In the genomic region with DNA sequence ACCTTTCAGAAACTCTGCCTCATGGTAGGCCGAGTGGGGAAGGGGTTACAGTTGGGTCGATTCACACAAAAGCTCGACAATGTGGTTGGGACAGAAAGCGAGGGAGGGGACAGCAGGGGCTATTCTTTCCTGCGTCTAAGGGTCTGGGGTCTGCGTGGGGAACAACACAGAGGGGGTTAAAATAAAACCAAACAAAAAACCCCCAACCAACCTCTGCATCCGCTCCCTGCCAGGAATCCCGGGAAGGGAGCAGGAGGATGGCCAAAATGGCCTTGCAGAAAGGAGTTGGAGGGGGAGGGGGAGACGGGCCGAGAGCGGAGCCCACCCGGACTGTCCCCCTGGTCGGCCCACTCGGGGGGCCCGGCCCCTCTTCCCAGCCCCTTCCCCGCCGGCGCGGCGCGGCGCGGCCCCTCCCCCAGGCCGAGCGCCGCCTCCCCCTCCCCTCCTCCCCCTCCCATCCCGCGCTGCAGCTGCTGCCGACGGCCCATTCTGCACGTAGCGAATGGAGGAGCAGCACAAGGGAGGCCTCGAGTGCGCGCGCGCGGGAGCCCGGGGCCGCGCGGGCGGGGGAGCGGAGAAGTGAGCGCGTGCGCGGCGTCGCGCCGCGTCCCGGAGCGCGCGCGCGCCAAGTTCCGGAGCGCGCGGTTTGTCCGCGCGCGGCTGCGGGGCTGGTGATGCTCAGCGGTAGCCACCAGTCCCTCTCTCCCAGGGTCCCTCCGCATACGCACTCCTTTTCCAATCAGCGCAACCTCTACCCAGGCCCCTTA, we compare ENCODE assay signal across 8 mouse cellular contexts. TPM values are rescaled to one million over a fixed set of nuclear protein-coding genes. Genes with fewer than 3 reads are reported as not detected.
DNase-seq lines count a peak whose midpoint lies in the region; ATAC-seq and TF ChIP-seq lines count a peak whose summit lies in the region.

No protein-coding gene starts in this region.

- peaks cover 35% of the 10 kb centered on the region for H3K4me1 ChIP-seq in forebrain, embryonic 14.5 days (ENCODE audit: control insufficient read depth, insufficient read depth, low read length)
- peaks cover 32% of the 10 kb centered on the region for H3K4me1 ChIP-seq in lung, embryonic 14.5 days (ENCODE audit: insufficient read depth)

- peak overlapping the region; percentile 69 for H3K9ac ChIP-seq in forebrain, embryonic 14.5 days (ENCODE audit: low read length)
- H3K9ac ChIP-seq in lung, embryonic 14.5 days = peak overlapping the region; percentile 71

- DNase-seq in c-Kit-positive CD71-positive TER-119-negative erythroid progenitor cells, embryonic 14.5 days (ENCODE audit: low read depth) = peak; percentile 72
- DNase-seq in forebrain, embryonic 14.5 days (ENCODE audit: low spot score) = peak; percentile 96
- DNase-seq in heart, postnatal 25 days (ENCODE audit: low spot score) = peak; percentile 61
- DNase-seq in layer of hippocampus, adult 8-10 months (ENCODE audit: low spot score in 2 of 2) = peak; percentile 75 to 86
- DNase-seq in lung, embryonic 14.5 days = peak; percentile 97
- DNase-seq in ovary, postnatal 10 days (ENCODE audit: low spot score) = peak; percentile 52
- peak; percentile 89 for DNase-seq in thymus, postnatal 25 days

- H3K4me3 ChIP-seq in forebrain, embryonic 14.5 days (ENCODE audit: low read depth, low read length) = peak overlapping the region; percentile 40
- peak overlapping the region; percentile 45 for H3K4me3 ChIP-seq in lung, embryonic 14.5 days (ENCODE audit: low read depth, low read length)

- WGBS in forebrain, embryonic 14.5 days = under 1% methylated on average over 52 of the region's 72 CpGs
- WGBS in lung, embryonic 14.5 days = under 1% methylated on average over 67 of the region's 72 CpGs

- no peaks in the 10 kb centered on the region for H3K36me3 ChIP-seq in forebrain, embryonic 14.5 days (ENCODE audit: control insufficient read depth, insufficient read depth, low read length)
- no peaks in the 10 kb centered on the region for H3K36me3 ChIP-seq in lung, embryonic 14.5 days (ENCODE audit: insufficient read depth)

- peak overlapping the region; percentile 55 for H3K4me2 ChIP-seq in forebrain, embryonic 14.5 days (ENCODE audit: low read length)
- H3K4me2 ChIP-seq in lung, embryonic 14.5 days = peak overlapping the region; percentile 79

- ATAC-seq in CD4-positive, CD25-positive, alpha-beta regulatory T cell, adult 4 months = peak; percentile 73
- ATAC-seq in forebrain, embryonic 14.5 days = peak; percentile 69
- ATAC-seq in lung, embryonic 14.5 days (ENCODE audit: insufficient read depth) = peak; percentile 54

- no peaks in the 10 kb centered on the region for H3K27me3 ChIP-seq in forebrain, embryonic 14.5 days (replicated peaks; ENCODE audit: control insufficient read depth, insufficient read depth, low read length)
- H3K27me3 ChIP-seq in lung, embryonic 14.5 days (ENCODE audit: insufficient read depth, low read length) = 0 out of 2 replicates have a peak, but pooled peaks cover 3% of the 10 kb centered on the region

- intact Hi-C loops in heart, postnatal 25 days (cut with DNase I) = loop anchor here (2.0 to 10.0 kb wide), 2 partner anchors 32 to 108 kb away; no protein-coding TSS in a partner anchor

- no peak for TF ChIP-seq CTCF in lung, embryonic 14.5 days (IDR thresholded peaks at IDR 0.05; ENCODE audit: low read depth)

- no peaks in the 10 kb centered on the region for H3K9me3 ChIP-seq in forebrain, embryonic 14.5 days (replicated peaks; ENCODE audit: control insufficient read depth, low read length)
- H3K9me3 ChIP-seq in lung, embryonic 14.5 days (ENCODE audit: low read depth, low read length) = no peaks in the 10 kb centered on the region

- H3K27ac ChIP-seq in forebrain, embryonic 14.5 days (ENCODE audit: low read depth, low read length) = peak overlapping the region; percentile 79
- H3K27ac ChIP-seq in lung, embryonic 14.5 days (ENCODE audit: low read depth) = peak overlapping the region; percentile 98

RNA-seq across cellular contexts. Expression of a gene that starts 2.9 kb away (rescaled TPM):
- not detected for polyA plus RNA-seq in CD4-positive, CD25-positive, alpha-beta regulatory T cell, adult 4 months (2017; shearing (Covaris generic))
- polyA plus RNA-seq in forebrain, embryonic 14.5 days (2014; fragmentation: Nextera tagmentation; extraction: Ambion mirVana) = 0.38 TPM in 1 of 2 replicates, not detected in the other
- under 1 TPM; 0.55 to 0.75 TPM for total RNA-seq in heart, postnatal 25 days (2021)
- total RNA-seq in layer of hippocampus, adult 8-10 months (2022) = not detected
- polyA plus RNA-seq in lung, embryonic 14.5 days (2014; fragmentation: Nextera tagmentation; extraction: Ambion mirVana) = not detected in 2 replicates

RNA-seq across cellular contexts. Expression of a gene that starts 49.8 kb away (rescaled TPM):
- polyA plus RNA-seq in CD4-positive, CD25-positive, alpha-beta regulatory T cell, adult 4 months (2017; shearing (Covaris generic)) = 1 to 10 TPM; 3.8 to 4.8 TPM
- 70.9 and 81.1 TPM in 2 replicates for polyA plus RNA-seq in forebrain, embryonic 14.5 days (2014; fragmentation: Nextera tagmentation; extraction: Ambion mirVana)
- total RNA-seq in heart, postnatal 25 days (2021) = 10 to 100 TPM; 83.5 to 86.1 TPM
- total RNA-seq in layer of hippocampus, adult 8-10 months (2022) = 100 to 1,000 TPM; 160 to 184 (median 166) TPM
- 29.7 and 31.3 TPM in 2 replicates for polyA plus RNA-seq in lung, embryonic 14.5 days (2014; fragmentation: Nextera tagmentation; extraction: Ambion mirVana)

RNA-seq across cellular contexts. Expression of a gene that starts 50.4 kb away (rescaled TPM):
- 10 to 100 TPM; 91.5 to 92.9 TPM for polyA plus RNA-seq in CD4-positive, CD25-positive, alpha-beta regulatory T cell, adult 4 months (2017; shearing (Covaris generic))
- polyA plus RNA-seq in forebrain, embryonic 14.5 days (2014; fragmentation: Nextera tagmentation; extraction: Ambion mirVana) = 119 and 151 TPM in 2 replicates
- 100 to 1,000 TPM; 132 to 139 TPM for total RNA-seq in heart, postnatal 25 days (2021)
- 10 to 100 TPM; 36.8 to 48.9 (median 39.1) TPM for total RNA-seq in layer of hippocampus, adult 8-10 months (2022)
- 162 and 168 TPM in 2 replicates for polyA plus RNA-seq in lung, embryonic 14.5 days (2014; fragmentation: Nextera tagmentation; extraction: Ambion mirVana)

Comparison
In these comparisons a context has a peak if more than half of its experiments do, and no peak if none do; other contexts are left out.
1. Peak in every context shown above with its lines: DNase-seq, ATAC-seq, H3K4me3 ChIP-seq and H3K27ac ChIP-seq.